8 mouse cellular contexts compared by ENCODE assay signal in genomic region chr3:90475151-90475830, GRCm38 (mm10). TPM values are rescaled to one million over a fixed set of nuclear protein-coding genes. Genes with fewer than 3 reads are reported as not detected.
DNase-seq lines count a peak whose midpoint lies in the region; ATAC-seq and TF ChIP-seq lines count a peak whose summit lies in the region.

No protein-coding gene starts in this region.

- H3K36me3 ChIP-seq in spleen, adult 2 months (ENCODE audit: control insufficient read depth, insufficient read depth, low read length), result no peaks in the 10 kb centered on the region
- peaks cover 27% of the 10 kb centered on the region for H3K36me3 ChIP-seq in embryonic facial prominence, embryonic 12.5 days
- peaks cover 7% of the 10 kb centered on the region for H3K36me3 ChIP-seq in intestine, postnatal 0 days (ENCODE audit: control insufficient read depth, insufficient read depth)
- H3K36me3 ChIP-seq in neural tube, embryonic 15.5 days, result peaks cover 16% of the 10 kb centered on the region

- H3K9me3 ChIP-seq in embryonic facial prominence, embryonic 12.5 days, result no peaks in the 10 kb centered on the region
- no peaks in the 10 kb centered on the region for H3K9me3 ChIP-seq in intestine, postnatal 0 days (ENCODE audit: control insufficient read depth)
- H3K9me3 ChIP-seq in neural tube, embryonic 15.5 days (replicated peaks), result no peaks in the 10 kb centered on the region

- H3K4me2 ChIP-seq in embryonic facial prominence, embryonic 12.5 days (replicated peaks), result 0 out of 2 replicates have a peak overlapping the region, but pooled peaks have one; percentile 19
- H3K4me2 ChIP-seq in intestine, postnatal 0 days (replicated peaks; ENCODE audit: low read depth), result peak overlapping the region; percentile 44; the same call in 1 of the 2 replicates
- peak overlapping the region; percentile 50 for H3K4me2 ChIP-seq in neural tube, embryonic 15.5 days

- ATAC-seq in embryonic facial prominence, embryonic 12.5 days (ENCODE audit: insufficient number of reproducible peaks, insufficient read depth, low FRiP score, low TSS enrichment), result peak; percentile 23; the same call in 1 of the 2 replicates
- peak; percentile 21 for ATAC-seq in intestine, postnatal 0 days
- peak; percentile 35 for ATAC-seq in neural tube, embryonic 15.5 days (ENCODE audit: low FRiP score)

- H3K27ac ChIP-seq in spleen, adult 2 months (ENCODE audit: insufficient read depth, low read length), result no peak overlapping the region
- no peak overlapping the region for H3K27ac ChIP-seq in embryonic facial prominence, embryonic 12.5 days
- no peak overlapping the region for H3K27ac ChIP-seq in intestine, postnatal 0 days (ENCODE audit: low read depth, low read length)
- no peak overlapping the region for H3K27ac ChIP-seq in neural tube, embryonic 15.5 days (replicated peaks)

- TF ChIP-seq POLR2A in spleen, adult 2 months (IDR thresholded peaks at IDR 0.05; ENCODE audit: low read depth, low read length), result no peak

- H3K27me3 ChIP-seq in spleen, adult 2 months (ENCODE audit: control insufficient read depth, insufficient read depth, low read length), result no peaks in the 10 kb centered on the region
- no peaks in the 10 kb centered on the region for H3K27me3 ChIP-seq in embryonic facial prominence, embryonic 12.5 days
- H3K27me3 ChIP-seq in intestine, postnatal 0 days (replicated peaks; ENCODE audit: control insufficient read depth, insufficient read depth, low read length), result no peaks in the 10 kb centered on the region
- H3K27me3 ChIP-seq in neural tube, embryonic 15.5 days (replicated peaks), result no peaks in the 10 kb centered on the region

- intact Hi-C loops in left cerebral cortex, postnatal 25 days (cut with DNase I), result loop anchor here (10.0 kb wide), 1 partner anchor 180 kb away; the partner anchor contains the start of gene Gatad2b

- no peak for DNase-seq in spleen, adult 2 months (ENCODE audit: low read depth in 1 of 2, low spot score in 2 of 2)
- no peak for DNase-seq in spleen, adult 12 weeks (ENCODE audit: low spot score)
- DNase-seq in left cerebral cortex, postnatal 25 days (ENCODE audit: low spot score in 2 of 2), result no peak
- DNase-seq in thymus, postnatal 4 days, result no peak
- no peak for DNase-seq in lung, postnatal 36 days

- H3K4me1 ChIP-seq in spleen, adult 2 months (ENCODE audit: control insufficient read depth, insufficient read depth, insufficient read length), result no peaks in the 10 kb centered on the region; the same call in 1 of the 2 replicates
- H3K4me1 ChIP-seq in embryonic facial prominence, embryonic 12.5 days, result 0 out of 2 replicates have a peak, but pooled peaks cover 6% of the 10 kb centered on the region
- no peaks in the 10 kb centered on the region for H3K4me1 ChIP-seq in intestine, postnatal 0 days (replicated peaks; ENCODE audit: control insufficient read depth, insufficient read depth, low read length)
- H3K4me1 ChIP-seq in neural tube, embryonic 15.5 days, result peaks cover 18% of the 10 kb centered on the region

- no peak overlapping the region for H3K9ac ChIP-seq in embryonic facial prominence, embryonic 12.5 days
- H3K9ac ChIP-seq in intestine, postnatal 0 days (ENCODE audit: low read depth, low read length), result no peak overlapping the region
- no peak overlapping the region for H3K9ac ChIP-seq in neural tube, embryonic 15.5 days (replicated peaks)

- H3K4me3 ChIP-seq in spleen, adult 2 months (ENCODE audit: extremely low read depth, insufficient read depth, insufficient read length), result 0 out of 2 replicates have a peak overlapping the region, but pooled peaks have one; percentile 12
- H3K4me3 ChIP-seq in embryonic facial prominence, embryonic 12.5 days, result no peak overlapping the region
- H3K4me3 ChIP-seq in intestine, postnatal 0 days (ENCODE audit: low read depth, low read length), result peak overlapping the region; percentile 85
- H3K4me3 ChIP-seq in neural tube, embryonic 15.5 days (replicated peaks), result peak overlapping the region; percentile 36

- 34% methylated on average over 16 of the region's 16 CpGs for WGBS in spleen, adult 2 months
- 40% methylated on average over 16 of the region's 16 CpGs for WGBS in embryonic facial prominence, embryonic 12.5 days
- WGBS in intestine, postnatal 0 days, result 35% methylated on average over 15 of the region's 16 CpGs
- WGBS in neural tube, embryonic 15.5 days, result 38% methylated on average over 16 of the region's 16 CpGs

- no peak for TF ChIP-seq CTCF in spleen, adult 2 months (IDR thresholded peaks at IDR 0.05; ENCODE audit: extremely low read depth, insufficient read depth, insufficient read length, insufficient replicate concordance)
- TF ChIP-seq CTCF in intestine, postnatal 0 days (IDR thresholded peaks at IDR 0.05; ENCODE audit: low read depth), result no peak

RNA-seq across cellular contexts. Expression of gene Ilf2, which starts 0.6 kb away (rescaled TPM):
- 12.3 and 12.6 TPM in 2 replicates for polyA plus RNA-seq in spleen, adult 2 months (2012; rRNA removed)
- 301 and 311 TPM in 2 replicates for polyA plus RNA-seq in embryonic facial prominence, embryonic 12.5 days (2016; fragmentation: Nextera tagmentation; extraction: Ambion mirVana)
- polyA plus RNA-seq in intestine, postnatal 0 days (2015; fragmentation: Nextera tagmentation; extraction: Ambion mirVana), result 38.3 and 40.7 TPM in 2 replicates
- 218 and 229 TPM in 2 replicates for polyA plus RNA-seq in neural tube, embryonic 15.5 days (2015; fragmentation: Nextera tagmentation; extraction: Ambion mirVana)
- 10 to 100 TPM; 81.2 to 84.6 TPM for total RNA-seq in left cerebral cortex, postnatal 25 days (2021)

RNA-seq across cellular contexts. Expression of gene Npr1, which starts 9.6 kb away (rescaled TPM):
- 15.4 and 16.1 TPM in 2 replicates for polyA plus RNA-seq in spleen, adult 2 months (2012; rRNA removed)
- 4.0 and 5.0 TPM in 2 replicates for polyA plus RNA-seq in embryonic facial prominence, embryonic 12.5 days (2016; fragmentation: Nextera tagmentation; extraction: Ambion mirVana)
- 3.4 and 4.2 TPM in 2 replicates for polyA plus RNA-seq in intestine, postnatal 0 days (2015; fragmentation: Nextera tagmentation; extraction: Ambion mirVana)
- polyA plus RNA-seq in neural tube, embryonic 15.5 days (2015; fragmentation: Nextera tagmentation; extraction: Ambion mirVana), result 3.1 and 4.4 TPM in 2 replicates
- 1 to 10 TPM; 3.0 to 3.1 TPM for total RNA-seq in left cerebral cortex, postnatal 25 days (2021)

RNA-seq across cellular contexts. Expression of gene Snapin, which starts 15.5 kb away (rescaled TPM):
- polyA plus RNA-seq in spleen, adult 2 months (2012; rRNA removed), result 12.4 and 13.2 TPM in 2 replicates
- polyA plus RNA-seq in embryonic facial prominence, embryonic 12.5 days (2016; fragmentation: Nextera tagmentation; extraction: Ambion mirVana), result 74.0 and 76.3 TPM in 2 replicates
- 53.1 and 53.9 TPM in 2 replicates for polyA plus RNA-seq in intestine, postnatal 0 days (2015; fragmentation: Nextera tagmentation; extraction: Ambion mirVana)
- polyA plus RNA-seq in neural tube, embryonic 15.5 days (2015; fragmentation: Nextera tagmentation; extraction: Ambion mirVana), result 97.8 and 98.7 TPM in 2 replicates
- total RNA-seq in left cerebral cortex, postnatal 25 days (2021), result 10 to 100 TPM; 46.6 to 52.8 TPM

RNA-seq across cellular contexts. Expression of gene Chtop, which starts 34.0 kb away (rescaled TPM):
- 32.9 and 34.0 TPM in 2 replicates for polyA plus RNA-seq in spleen, adult 2 months (2012; rRNA removed)
- 197 and 209 TPM in 2 replicates for polyA plus RNA-seq in embryonic facial prominence, embryonic 12.5 days (2016; fragmentation: Nextera tagmentation; extraction: Ambion mirVana)
- 61.3 and 63.7 TPM in 2 replicates for polyA plus RNA-seq in intestine, postnatal 0 days (2015; fragmentation: Nextera tagmentation; extraction: Ambion mirVana)
- 169 TPM in 2 replicates for polyA plus RNA-seq in neural tube, embryonic 15.5 days (2015; fragmentation: Nextera tagmentation; extraction: Ambion mirVana)
- total RNA-seq in left cerebral cortex, postnatal 25 days (2021), result 100 to 1,000 TPM; 177 to 179 TPM

RNA-seq across cellular contexts. Expression of gene S100a1, which starts 38.9 kb away (rescaled TPM):
- polyA plus RNA-seq in spleen, adult 2 months (2012; rRNA removed), result 15.9 and 28.8 TPM in 2 replicates
- 10.3 and 11.2 TPM in 2 replicates for polyA plus RNA-seq in embryonic facial prominence, embryonic 12.5 days (2016; fragmentation: Nextera tagmentation; extraction: Ambion mirVana)
- 1,091 and 1,109 TPM in 2 replicates for polyA plus RNA-seq in intestine, postnatal 0 days (2015; fragmentation: Nextera tagmentation; extraction: Ambion mirVana)
- polyA plus RNA-seq in neural tube, embryonic 15.5 days (2015; fragmentation: Nextera tagmentation; extraction: Ambion mirVana), result 23.5 and 29.1 TPM in 2 replicates
- total RNA-seq in left cerebral cortex, postnatal 25 days (2021), result 100 to 1,000 TPM; 113 to 116 TPM
